Mouse (Mus musculus): ENCODE measurements around the gene Rab5if. TPM values are rescaled to one million over a fixed set of nuclear protein-coding genes. Genes with fewer than 3 reads are reported as not detected.
"Not testable (repeated sequence)": the region's sequence is repeated elsewhere in the genome, so short reads cannot be mapped to it uniquely, and the experiment has no call there.

The Rab5if gene
- polyA plus RNA-seq, 1 experiment from 2014 or later, result 182 TPM

GRCm38 (mm10) chr2:156901883-156902282 is 39.0 kb downstream of the Rab5if start:
- Histone ChIP-seq H3K27ac (no peak overlapping the region), H3K4me1 (peaks cover 13% of the 10 kb centered on the region), H3K4me3 (no peak overlapping the region), H3K9me3 (replicated peaks) (no peaks in the 10 kb centered on the region), H3K27me3 (ENCODE audit: low read depth, poor library complexity, severe bottlenecking) (no peaks in the 10 kb centered on the region), H3K36me3 (no peaks in the 10 kb centered on the region)
- WGBS, result 84% methylated on average over 6 of the region's 6 CpGs
- no peak for DNase-seq (ENCODE audit: low spot score)

DNA sequence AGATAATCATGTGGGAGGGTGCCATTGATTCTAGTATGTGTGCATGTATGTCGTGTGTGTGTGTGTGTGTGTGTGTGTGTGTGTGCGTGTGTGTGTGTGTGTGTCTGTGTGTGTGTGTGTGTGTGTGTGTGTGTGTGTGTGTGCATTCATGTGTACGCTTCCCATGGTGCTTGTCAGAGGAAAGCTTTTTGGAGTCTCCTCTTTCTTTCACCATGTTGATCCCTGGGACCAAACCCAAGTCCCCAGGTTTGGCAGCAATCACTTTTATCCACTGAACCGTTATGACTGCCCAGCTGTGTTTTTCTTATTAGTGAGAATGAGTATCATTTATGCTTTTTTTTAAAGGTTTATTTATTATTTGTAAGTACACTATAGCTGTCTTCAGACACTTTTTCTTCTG is 39.5 kb downstream of the Rab5if start:
- peaks cover 13% of the 10 kb centered on the region for H3K4me1 ChIP-seq

GRCm38 (mm10) chr2:156903367-156903766 is 40.4 kb downstream of the Rab5if start:
- Histone ChIP-seq H3K27ac (no peak overlapping the region), H3K27me3 (ENCODE audit: low read depth, poor library complexity, severe bottlenecking) (no peaks in the 10 kb centered on the region), H3K4me1 (peaks cover 13% of the 10 kb centered on the region), H3K4me3 (no peak overlapping the region), H3K36me3 (no peaks in the 10 kb centered on the region), H3K9me3 (replicated peaks) (no peaks in the 10 kb centered on the region)
- 17% methylated on average over 2 of the region's 2 CpGs for WGBS
- no peak for DNase-seq (ENCODE audit: low spot score)

More for the DNA sequence above, 39.5 kb downstream of the Rab5if start:
- not testable (repeated sequence) for H3K36me3 ChIP-seq; H3K27me3 ChIP-seq (ENCODE audit: low read depth, poor library complexity, severe bottlenecking); H3K27ac ChIP-seq; H3K4me3 ChIP-seq; H3K9me3 ChIP-seq (replicated peaks); DNase-seq (ENCODE audit: low spot score)
- 80% methylated on average over 4 of the region's 4 CpGs for WGBS

DNA sequence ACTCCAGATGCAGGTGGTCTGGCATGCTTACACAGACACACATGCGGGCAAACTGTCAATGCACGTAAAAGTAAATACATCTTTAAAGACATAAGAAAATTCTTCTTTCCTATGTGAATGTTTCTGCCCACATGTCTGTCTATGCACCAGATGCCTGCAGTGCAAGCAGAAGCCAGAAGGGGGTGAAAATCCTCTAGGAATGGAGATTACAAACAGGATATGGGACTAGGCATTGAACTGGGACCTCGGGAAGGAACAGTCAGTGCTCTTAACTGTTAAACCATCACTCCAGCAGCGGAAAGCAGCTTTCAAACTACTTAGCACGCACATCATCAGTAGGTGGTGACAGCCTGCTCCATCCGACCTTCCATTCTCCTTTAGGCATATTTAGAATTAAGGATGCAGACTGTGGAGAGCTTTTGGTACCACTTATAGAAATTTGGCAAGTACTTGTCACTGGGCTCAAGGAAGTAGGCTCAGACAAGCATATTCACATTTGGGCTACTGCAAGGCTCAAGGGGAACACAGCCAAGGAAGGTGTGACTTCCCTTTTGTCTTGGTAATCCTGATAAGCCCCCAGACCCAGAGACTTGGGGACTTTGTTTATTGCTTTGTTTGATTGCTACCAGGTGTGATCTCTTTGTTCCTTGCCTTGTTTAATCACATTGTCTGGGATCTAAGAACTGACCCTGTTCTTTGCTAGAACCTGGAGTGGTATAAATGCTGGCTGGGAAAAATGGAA is 42.2 kb downstream of the Rab5if start:
- H3K27ac ChIP-seq, result no peak overlapping the region
- H3K9me3 ChIP-seq (replicated peaks), result no peaks in the 10 kb centered on the region
- peaks cover 13% of the 10 kb centered on the region for H3K4me1 ChIP-seq
- 16% methylated on average over 6 of the region's 6 CpGs for WGBS
- no peaks in the 10 kb centered on the region for H3K27me3 ChIP-seq (ENCODE audit: low read depth, poor library complexity, severe bottlenecking)
- DNase-seq (ENCODE audit: low spot score), result peak; percentile 72
- no peaks in the 10 kb centered on the region for H3K36me3 ChIP-seq
- no peak overlapping the region for H3K4me3 ChIP-seq

DNA sequence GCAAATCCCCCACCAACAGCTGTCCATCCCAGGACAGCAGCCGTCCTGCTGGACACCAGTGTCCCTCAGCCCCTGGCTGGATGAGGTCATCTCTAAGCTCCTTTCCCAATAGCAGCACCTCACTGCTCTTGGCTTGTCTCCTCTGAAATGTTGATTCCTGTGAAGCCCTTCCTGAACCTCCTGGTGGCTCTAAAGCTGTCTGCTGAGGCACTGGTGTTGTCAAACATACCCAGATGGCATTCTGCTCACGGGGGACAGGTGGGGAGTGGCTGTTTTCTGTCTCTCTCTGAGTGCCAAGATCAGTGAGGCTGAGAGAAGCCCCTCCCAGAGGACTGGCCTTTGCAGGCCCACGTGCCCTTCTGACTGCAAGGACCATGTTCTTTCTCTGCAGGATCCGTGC is 43.0 kb downstream of the Rab5if start:
- H3K36me3 ChIP-seq; H3K27me3 ChIP-seq (ENCODE audit: low read depth, poor library complexity, severe bottlenecking); H3K4me3 ChIP-seq; H3K27ac ChIP-seq; DNase-seq (ENCODE audit: low spot score); H3K9me3 ChIP-seq (replicated peaks): not testable (repeated sequence)
- WGBS, result 17% methylated on average over 4 of the region's 4 CpGs
- H3K4me1 ChIP-seq, result peaks cover 13% of the 10 kb centered on the region

DNA sequence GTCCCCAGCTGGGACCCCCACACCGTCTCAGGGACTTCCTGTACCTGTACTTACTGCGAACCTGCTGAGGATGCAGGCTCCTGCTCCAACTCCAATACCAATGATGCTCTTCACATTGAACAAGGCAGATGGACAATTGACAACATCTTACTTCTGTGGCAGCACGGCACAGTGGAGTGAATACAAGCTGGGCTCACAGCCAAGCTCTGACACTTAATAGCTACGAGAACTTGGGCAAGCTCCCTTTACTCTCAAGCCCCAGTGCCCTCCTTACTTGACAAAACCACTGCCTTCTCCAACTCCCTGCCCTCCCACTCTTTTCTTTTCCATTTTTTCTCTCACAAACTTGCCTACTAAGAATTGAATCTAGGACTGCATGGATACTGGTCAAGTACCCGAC is 50.3 kb downstream of the Rab5if start:
- no peak for DNase-seq (ENCODE audit: low spot score)
- no peaks in the 10 kb centered on the region for H3K27me3 ChIP-seq (ENCODE audit: low read depth, poor library complexity, severe bottlenecking)
- H3K4me3 ChIP-seq, result no peak overlapping the region
- H3K9me3 ChIP-seq (replicated peaks), result no peaks in the 10 kb centered on the region
- H3K4me1 ChIP-seq, result no peaks in the 10 kb centered on the region
- WGBS, result 82% methylated on average over 5 of the region's 5 CpGs
- H3K36me3 ChIP-seq, result no peaks in the 10 kb centered on the region
- no peak overlapping the region for H3K27ac ChIP-seq

GRCm38 (mm10) chr2:156915559-156915958 is 52.6 kb downstream of the Rab5if start:
- Histone ChIP-seq H3K4me3 (no peak overlapping the region), H3K27ac (no peak overlapping the region), H3K9me3 (replicated peaks) (no peaks in the 10 kb centered on the region), H3K27me3 (ENCODE audit: low read depth, poor library complexity, severe bottlenecking) (no peaks in the 10 kb centered on the region), H3K36me3 (no peaks in the 10 kb centered on the region), H3K4me1 (no peaks in the 10 kb centered on the region)
- DNase-seq (ENCODE audit: low spot score), result no peak
- WGBS, result 76% methylated on average over 3 of the region's 3 CpGs

GRCm38 (mm10) chr2:156916419-156917125 is 53.6 kb downstream of the Rab5if start:
- WGBS, result 90% methylated on average over 3 of the region's 3 CpGs
- no peaks in the 10 kb centered on the region for H3K9me3 ChIP-seq (replicated peaks)
- H3K4me1 ChIP-seq, result no peaks in the 10 kb centered on the region

GRCm38 (mm10) chr2:156918562-156918961 is 55.6 kb downstream of the Rab5if start:
- Histone ChIP-seq H3K9me3 (replicated peaks) (no peaks in the 10 kb centered on the region), H3K27ac (no peak overlapping the region), H3K4me1 (no peaks in the 10 kb centered on the region), H3K27me3 (ENCODE audit: low read depth, poor library complexity, severe bottlenecking) (no peaks in the 10 kb centered on the region), H3K36me3 (no peaks in the 10 kb centered on the region), H3K4me3 (no peak overlapping the region)
- WGBS, result 79% methylated on average over 4 of the region's 4 CpGs
- DNase-seq (ENCODE audit: low spot score), result no peak

More at GRCm38 (mm10) chr2:156916419-156917125, 53.6 kb downstream of the Rab5if start:
- no peaks in the 10 kb centered on the region for H3K36me3 ChIP-seq
- no peak for DNase-seq (ENCODE audit: low spot score)
- H3K4me3 ChIP-seq, result no peak overlapping the region
- no peak overlapping the region for H3K27ac ChIP-seq
- H3K27me3 ChIP-seq (ENCODE audit: low read depth, poor library complexity, severe bottlenecking), result no peaks in the 10 kb centered on the region

- H3K4me3 ChIP-seq; H3K36me3 ChIP-seq; DNase-seq (ENCODE audit: low spot score); H3K27ac ChIP-seq; H3K4me1 ChIP-seq; H3K9me3 ChIP-seq (replicated peaks); H3K27me3 ChIP-seq (ENCODE audit: low read depth, poor library complexity, severe bottlenecking): not testable (repeated sequence)
- 92% methylated on average over 11 of the region's 11 CpGs for WGBS
Measured at GRCm38 (mm10) chr2:156919191-156919590, 56.3 kb downstream of the Rab5if start.

GRCm38 (mm10) chr2:156919796-156920195 is 56.9 kb downstream of the Rab5if start:
- Histone ChIP-seq H3K36me3 (no peaks in the 10 kb centered on the region), H3K9me3 (replicated peaks) (no peaks in the 10 kb centered on the region), H3K27me3 (ENCODE audit: low read depth, poor library complexity, severe bottlenecking) (no peaks in the 10 kb centered on the region), H3K4me1 (no peaks in the 10 kb centered on the region), H3K4me3 (no peak overlapping the region), H3K27ac (no peak overlapping the region)
- no peak for DNase-seq (ENCODE audit: low spot score)
- WGBS, result 73% methylated on average over 2 of the region's 2 CpGs

GRCm38 (mm10) chr2:156923057-156923456 is 60.1 kb downstream of the Rab5if start:
- 87% methylated on average over 5 of the region's 5 CpGs for WGBS
- H3K4me3 ChIP-seq, result no peak overlapping the region
- no peak for DNase-seq (ENCODE audit: low spot score)
- H3K9me3 ChIP-seq (replicated peaks), result no peaks in the 10 kb centered on the region
- H3K36me3 ChIP-seq, result no peaks in the 10 kb centered on the region
- H3K27ac ChIP-seq, result no peak overlapping the region
- H3K4me1 ChIP-seq, result peaks cover 6% of the 10 kb centered on the region
- H3K27me3 ChIP-seq (ENCODE audit: low read depth, poor library complexity, severe bottlenecking), result no peaks in the 10 kb centered on the region
